Mouse (Mus musculus): ENCODE measurements around the gene Tph2.

DNA sequence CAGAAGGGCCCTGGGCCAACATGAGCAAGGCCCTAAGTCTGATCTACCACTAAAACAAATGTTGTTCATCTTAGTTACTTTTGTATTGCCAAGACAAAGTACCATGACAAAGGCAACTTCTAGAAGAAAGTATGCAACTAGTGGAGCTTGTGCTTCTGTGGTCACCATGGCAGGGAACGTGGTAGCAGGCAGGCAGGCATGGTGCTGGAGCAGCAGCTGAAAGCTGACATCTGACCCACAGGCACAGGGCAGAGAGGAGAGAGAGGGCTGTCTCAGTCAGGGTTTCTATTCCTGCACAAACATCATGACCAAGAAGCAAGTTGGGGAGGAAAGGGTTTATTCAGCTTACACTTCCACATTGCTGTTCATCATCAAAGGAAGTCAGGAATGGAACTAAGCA lies 56.9 kb downstream of the Tph2 start:
- no peak for TF ChIP-seq CTCF (IDR thresholded peaks at IDR 0.05; ENCODE audit: control insufficient read depth, insufficient read depth, insufficient replicate concordance, low read depth, low read length)
- no peak for TF ChIP-seq POLR2A (IDR thresholded peaks at IDR 0.05; ENCODE audit: control insufficient read depth, low read depth, low read length)
